Mouse (Mus musculus) heart, embryonic 14.5 days (tissue): Measurements from ENCODE around the gene Nsrp1. TPM values are rescaled to one million over a fixed set of nuclear protein-coding genes. Genes with fewer than 3 reads are reported as not detected.

ENCODE experiments used
- ATAC-seq: fragments of 200-750 bp; cut with Nextera tagmentation; 2 replicates; pipeline ENCODE4 v1.8.0; 2017; ENCODE audit warnings: low read depth, moderate TSS enrichment; ENCODE audit not compliant: insufficient number of reproducible peaks, insufficient read depth, low FRiP score
- H3K27ac ChIP-seq, 2 experiments: fragments of 200-500 bp in 1 of 2; fragments of 300-500 bp in 1 of 2; sonication (generic) in 1 of 2; replicated peaks in 1 of 2; 2 replicates each; pipeline ENCODE4 v1.5.1; 2012 to 2014; ENCODE audit warnings: low read depth in 2 of 2, low read length in 2 of 2, control low read depth in 1 of 2, mild to moderate bottlenecking in 1 of 2, mixed read lengths in 1 of 2; ENCODE audit not compliant: control insufficient read depth in 1 of 2, insufficient read depth in 1 of 2
- H3K27me3 ChIP-seq: fragments of 300-500 bp; sonication (generic); 2 replicates; pipeline ENCODE4 v1.6.1; 2014; ENCODE audit warnings: mild to moderate bottlenecking, low read length, control low read depth; ENCODE audit not compliant: control insufficient read depth, insufficient read depth
- H3K36me3 ChIP-seq: fragments of 300-500 bp; sonication (generic); 2 replicates; pipeline ENCODE4 v1.6.1; 2014; ENCODE audit warnings: mild to moderate bottlenecking, control low read depth, low read length, mixed read lengths; ENCODE audit not compliant: control insufficient read depth, insufficient read depth
- H3K4me1 ChIP-seq, 2 experiments: fragments of 200-500 bp in 1 of 2; fragments of 300-500 bp in 1 of 2; sonication (generic) in 1 of 2; 2 replicates each; pipeline ENCODE4 v1.6.1; 2012 to 2014; ENCODE audit warnings: low read length in 2 of 2, control low read depth in 1 of 2, mixed read lengths in 1 of 2; ENCODE audit not compliant: control insufficient read depth in 2 of 2, insufficient read depth in 2 of 2
- H3K4me2 ChIP-seq: fragments of 300-500 bp; sonication (generic); 2 replicates; pipeline ENCODE4 v1.6.1; 2014; ENCODE audit warnings: mild to moderate bottlenecking, low read length
- H3K4me3 ChIP-seq, 2 experiments: fragments of 200-500 bp in 1 of 2; fragments of 300-500 bp in 1 of 2; sonication (generic) in 1 of 2; 2 replicates each; pipeline ENCODE4 v1.5.1; 2012 to 2014; ENCODE audit warnings: low read length in 2 of 2, mild to moderate bottlenecking in 2 of 2, control low read depth in 1 of 2, low read depth in 1 of 2, moderate library complexity in 1 of 2; ENCODE audit not compliant: control insufficient read depth in 1 of 2, insufficient read depth in 1 of 2
- H3K9ac ChIP-seq: fragments of 300-500 bp; sonication (generic); 2 replicates; pipeline ENCODE4 v1.6.1; 2014; ENCODE audit warnings: mild to moderate bottlenecking, low read length
- H3K9me3 ChIP-seq: fragments of 300-500 bp; sonication (generic); 2 replicates; pipeline ENCODE4 v1.6.1; 2016; ENCODE audit warnings: low read length, control low read depth; ENCODE audit not compliant: control insufficient read depth
- WGBS: fragments of 180-500 bp; shearing (Covaris S2); extraction: QIAGEN DNeasy Blood & Tissue Kit; methylation state at CpG from one replicate; pipeline ENCODE4 v1.1.7; 2014; 5-methylcytosine and 5-hydroxymethylcytosine counted together
- polyA plus RNA-seq: library from polyadenylated mRNA; unstranded; fragments of >200 nt; fragmentation: Nextera tagmentation; extraction: Ambion mirVana; gene quantifications from 2 replicates; pipeline ENCODE4 v1.2.1, GENCODE M21; 2014

Nsrp1 gene
- polyA plus RNA-seq, 1 experiment from 2014 or later = 48.0 TPM

- no peak overlapping the region for H3K27ac ChIP-seq
- H3K27me3 ChIP-seq = no peaks in the 10 kb centered on the region
- H3K4me3 ChIP-seq = no peak overlapping the region
- H3K9ac ChIP-seq = no peak overlapping the region
- ATAC-seq = no peak
- 38% methylated on average over 7 of the region's 7 CpGs for WGBS
- H3K36me3 ChIP-seq = no peaks in the 10 kb centered on the region
- no peaks in the 10 kb centered on the region for H3K9me3 ChIP-seq
- H3K4me1 ChIP-seq = peaks cover 6 to 8% of the 10 kb centered on the region in 2 experiments
- no peak overlapping the region for H3K4me2 ChIP-seq
Measured at GRCm38 (mm10) chr11:77096991-77097390, 18.8 kb upstream of the Nsrp1 start.

DNA sequence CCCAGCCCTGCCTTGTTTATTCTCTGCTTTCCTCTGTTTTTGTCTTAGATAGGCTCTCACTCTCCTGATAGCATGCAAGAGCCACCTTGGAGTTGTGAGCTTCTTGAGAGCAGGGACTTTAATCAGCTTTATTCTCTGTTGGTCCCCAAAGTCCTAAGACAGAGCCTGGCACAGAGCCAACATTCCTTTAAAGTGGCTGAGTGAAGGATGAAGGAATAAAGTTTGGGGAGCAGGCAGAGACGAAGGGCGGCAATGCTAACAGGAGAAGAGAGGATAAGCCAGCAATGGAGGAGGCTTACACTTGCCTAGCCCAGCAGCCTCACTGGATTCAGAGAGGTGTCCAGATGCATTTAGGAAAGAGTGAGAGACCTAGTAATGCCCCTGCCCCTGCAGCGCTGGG lies 18.3 kb upstream of the Nsrp1 start:
- 46% methylated on average over 3 of the region's 3 CpGs for WGBS

GRCm38 (mm10) chr11:77095206-77095605 lies 17.0 kb upstream of the Nsrp1 start:
- WGBS = 52% methylated on average over 10 of the region's 10 CpGs
- H3K9ac ChIP-seq = no peak overlapping the region
- no peaks in the 10 kb centered on the region for H3K27me3 ChIP-seq
- H3K27ac ChIP-seq = no peak overlapping the region
- no peaks in the 10 kb centered on the region for H3K36me3 ChIP-seq
- no peak overlapping the region for H3K4me2 ChIP-seq
- H3K4me1 ChIP-seq = peaks cover 6 to 8% of the 10 kb centered on the region in 2 experiments
- no peaks in the 10 kb centered on the region for H3K9me3 ChIP-seq
- ATAC-seq = no peak
- no peak overlapping the region for H3K4me3 ChIP-seq

More for the DNA sequence above, 18.3 kb upstream of the Nsrp1 start:
- H3K27me3 ChIP-seq = no peaks in the 10 kb centered on the region
- H3K4me3 ChIP-seq = no peak overlapping the region
- H3K27ac ChIP-seq = no peak overlapping the region
- H3K9me3 ChIP-seq = no peaks in the 10 kb centered on the region
- no peak overlapping the region for H3K4me2 ChIP-seq
- H3K4me1 ChIP-seq = peaks cover 6 to 8% of the 10 kb centered on the region in 2 experiments
- no peak overlapping the region for H3K9ac ChIP-seq
- no peak for ATAC-seq
- no peaks in the 10 kb centered on the region for H3K36me3 ChIP-seq

DNA sequence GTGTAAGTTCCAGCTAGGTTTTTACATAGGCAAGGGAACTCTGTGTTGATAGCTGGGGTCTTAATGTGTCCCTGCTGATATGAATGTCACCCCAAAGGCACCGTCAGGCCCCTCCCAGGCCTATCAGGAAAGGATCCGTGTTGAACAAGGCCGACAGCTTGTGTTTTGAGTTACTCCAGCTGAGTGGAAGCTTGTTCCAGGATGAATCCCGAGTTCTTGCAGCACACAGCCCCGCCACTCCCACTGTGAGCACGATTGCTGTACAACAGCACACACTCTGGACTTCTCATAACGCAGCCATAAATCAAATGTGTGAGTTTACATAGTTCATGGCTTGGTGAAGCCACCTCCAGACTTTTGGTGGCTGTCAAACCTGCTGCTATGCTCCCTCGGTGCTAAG lies 15.9 kb upstream of the Nsrp1 start:
- peaks cover 6 to 8% of the 10 kb centered on the region in 2 experiments for H3K4me1 ChIP-seq
- no peaks in the 10 kb centered on the region for H3K9me3 ChIP-seq
- no peak overlapping the region for H3K9ac ChIP-seq
- no peak overlapping the region for H3K4me3 ChIP-seq
- no peak for ATAC-seq
- WGBS = 63% methylated on average over 8 of the region's 8 CpGs
- H3K36me3 ChIP-seq = no peaks in the 10 kb centered on the region
- H3K27me3 ChIP-seq = no peaks in the 10 kb centered on the region
- H3K27ac ChIP-seq = no peak overlapping the region
- H3K4me2 ChIP-seq = no peak overlapping the region

GRCm38 (mm10) chr11:77093208-77093607 lies 15.0 kb upstream of the Nsrp1 start:
- H3K4me2 ChIP-seq = peak overlapping the region; percentile 63
- ATAC-seq = no peak
- H3K4me3 ChIP-seq = peak overlapping the region; percentile 29 to 38
- no peaks in the 10 kb centered on the region for H3K27me3 ChIP-seq
- no peaks in the 10 kb centered on the region for H3K36me3 ChIP-seq
- no peak overlapping the region for H3K27ac ChIP-seq
- peak overlapping the region; percentile 38; the same call in 1 of the 2 replicates for H3K9ac ChIP-seq
- no peaks in the 10 kb centered on the region for H3K9me3 ChIP-seq
- peaks cover 6 to 8% of the 10 kb centered on the region in 2 experiments for H3K4me1 ChIP-seq
- WGBS = 3% methylated on average over 11 of the region's 11 CpGs

DNA sequence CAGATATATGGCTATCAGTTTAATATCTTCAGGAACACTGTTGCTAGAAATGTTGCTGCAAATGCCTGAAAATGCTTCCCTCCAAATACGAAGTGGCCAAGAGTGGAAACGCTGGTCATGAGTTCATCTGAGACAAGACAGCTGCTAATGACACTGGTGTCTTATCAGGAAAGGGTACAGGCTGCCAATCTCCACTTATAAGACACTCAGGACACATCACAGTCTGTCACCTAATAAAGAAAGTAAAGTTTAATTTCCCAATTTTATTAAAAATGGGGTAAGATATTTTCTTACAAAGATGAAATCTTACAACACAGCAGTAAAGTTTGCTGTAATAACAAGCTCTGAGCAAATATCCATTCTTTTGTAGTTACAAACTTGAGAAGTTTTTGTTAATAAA lies 10.9 kb upstream of the Nsrp1 start:
- Histone ChIP-seq H3K9ac (no peak overlapping the region), H3K27ac (no peak overlapping the region), H3K4me3 (no peak overlapping the region), H3K4me1 (no peaks in the 10 kb centered on the region), H3K36me3 (no peaks in the 10 kb centered on the region), H3K9me3 (no peaks in the 10 kb centered on the region), H3K4me2 (no peak overlapping the region), H3K27me3 (no peaks in the 10 kb centered on the region)
- 32% methylated on average over 2 of the region's 2 CpGs for WGBS
- ATAC-seq = no peak

DNA sequence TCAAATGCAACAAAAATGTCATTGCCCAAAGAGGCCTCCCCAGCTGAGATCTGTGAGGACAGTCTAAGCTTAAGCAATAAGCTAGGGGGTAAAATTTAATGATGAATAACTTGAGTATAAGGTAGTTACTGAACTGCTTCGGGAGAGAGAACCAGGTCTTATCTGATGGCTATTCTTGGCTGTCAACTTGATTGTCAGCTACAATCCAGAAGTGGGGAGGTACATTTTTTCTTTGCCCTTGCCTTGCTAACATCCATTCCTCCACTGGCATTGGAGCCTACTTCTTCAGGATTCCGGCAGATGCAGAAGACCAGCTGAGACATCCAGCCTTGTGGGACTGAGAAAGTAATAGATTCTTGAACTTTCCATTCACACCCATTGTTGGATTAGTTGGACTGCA lies 8.8 kb upstream of the Nsrp1 start:
- Histone ChIP-seq H3K4me3 (no peak overlapping the region), H3K9ac (no peak overlapping the region), H3K27me3 (no peaks in the 10 kb centered on the region; the same call in 1 of the 2 replicates), H3K4me1 (no peaks in the 10 kb centered on the region), H3K27ac (no peak overlapping the region), H3K4me2 (no peak overlapping the region), H3K9me3 (no peaks in the 10 kb centered on the region), H3K36me3 (no peaks in the 10 kb centered on the region)
- 46% methylated on average over 2 of the region's 2 CpGs for WGBS
- ATAC-seq = no peak

- 43% methylated on average over 5 of the region's 5 CpGs for WGBS
- Histone ChIP-seq H3K9me3 (no peaks in the 10 kb centered on the region), H3K36me3 (no peaks in the 10 kb centered on the region), H3K9ac (no peak overlapping the region), H3K4me1 (no peaks in the 10 kb centered on the region), H3K27ac (no peak overlapping the region), H3K27me3 (peaks cover 8% of the 10 kb centered on the region), H3K4me3 (no peak overlapping the region), H3K4me2 (no peak overlapping the region)
- ATAC-seq = no peak
Measured at GRCm38 (mm10) chr11:77084001-77084682, 5.9 kb upstream of the Nsrp1 start.
